Mouse (Mus musculus): ENCODE measurements at regions not wholly inside any gene's neighbourhood (a gene's known extent, or its start where the extent isn't known, plus 50 kb on each side); places are given as distances from the start of the nearest gene placed in this dataset.

GRCm38 (mm10) chr9:71058655-71059054 is 106.6 kb upstream of the Lipc start:
- DNase-seq (ENCODE audit: low spot score in 2 of 2), result no peak

DNA sequence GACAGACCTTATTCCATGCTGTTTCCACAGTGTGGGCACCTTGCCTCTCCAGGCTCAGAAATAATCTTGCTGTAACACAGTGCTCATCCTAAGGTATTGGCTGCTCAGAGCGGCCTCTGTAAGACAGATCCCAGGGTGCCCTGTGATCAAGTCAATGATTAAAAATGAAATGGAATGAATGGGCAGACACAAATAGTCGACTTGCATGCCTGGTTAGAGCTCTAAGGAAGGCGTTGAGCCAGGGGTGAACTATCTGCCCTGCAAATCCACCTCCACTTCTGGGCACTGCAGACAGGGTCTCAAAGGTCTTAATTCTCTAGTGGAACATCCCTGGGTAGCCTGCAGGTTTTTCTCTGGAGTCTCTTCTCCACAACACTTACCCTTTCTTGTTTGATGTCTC is 104.8 kb upstream of the Lipc start:
- DNase-seq (ENCODE audit: low spot score in 2 of 2), result no peak

DNA sequence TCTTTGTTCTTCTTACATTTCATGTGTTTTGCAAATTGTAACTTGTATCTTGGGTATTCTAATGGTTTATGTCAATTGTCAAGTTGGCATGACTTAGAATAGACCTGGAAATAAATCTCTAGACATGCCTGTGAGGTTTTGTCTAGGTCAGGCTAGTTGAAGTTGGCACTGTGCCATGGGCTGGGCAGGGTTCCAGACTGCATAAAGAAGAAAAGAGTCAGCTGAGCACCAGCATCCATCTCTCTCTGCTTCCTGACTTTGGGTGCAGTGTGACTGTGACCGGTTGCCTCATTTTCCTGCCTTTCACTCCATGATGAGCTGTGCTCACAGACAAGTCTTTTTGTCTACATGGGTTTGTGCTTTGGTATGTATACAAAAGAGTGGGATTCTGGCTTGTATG is 91.9 kb upstream of the Lipc start:
- DNase-seq (ENCODE audit: low spot score in 2 of 2), result no peak

DNA sequence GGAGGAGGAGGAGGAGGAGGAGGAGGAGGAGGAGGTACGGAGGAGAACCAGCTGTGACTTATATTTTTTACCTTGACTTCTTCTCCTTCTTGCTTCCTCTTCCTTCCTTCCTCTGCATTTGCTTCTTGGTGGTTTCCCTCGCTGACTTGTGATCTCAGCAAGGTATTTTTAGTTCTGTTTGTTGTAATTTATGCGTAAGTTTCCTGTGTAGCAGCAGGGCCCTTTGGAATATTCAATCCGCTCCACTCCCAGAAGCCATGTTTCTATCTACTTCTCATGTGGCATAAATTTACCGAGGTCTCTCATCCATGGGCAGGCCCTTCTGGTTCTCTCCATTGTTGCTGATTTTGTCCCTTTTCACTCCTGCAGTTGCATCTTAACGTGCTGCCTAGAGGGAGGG is 83.3 kb upstream of the Lipc start:
- DNase-seq (ENCODE audit: low spot score in 2 of 2), result no peak

GRCm38 (mm10) chr9:71032156-71032555 is 80.1 kb upstream of the Lipc start:
- no peak for DNase-seq (ENCODE audit: low spot score in 2 of 2)

GRCm38 (mm10) chr9:71030203-71030921 is 78.3 kb upstream of the Lipc start:
- no peak for DNase-seq (ENCODE audit: low spot score in 2 of 2)

DNA sequence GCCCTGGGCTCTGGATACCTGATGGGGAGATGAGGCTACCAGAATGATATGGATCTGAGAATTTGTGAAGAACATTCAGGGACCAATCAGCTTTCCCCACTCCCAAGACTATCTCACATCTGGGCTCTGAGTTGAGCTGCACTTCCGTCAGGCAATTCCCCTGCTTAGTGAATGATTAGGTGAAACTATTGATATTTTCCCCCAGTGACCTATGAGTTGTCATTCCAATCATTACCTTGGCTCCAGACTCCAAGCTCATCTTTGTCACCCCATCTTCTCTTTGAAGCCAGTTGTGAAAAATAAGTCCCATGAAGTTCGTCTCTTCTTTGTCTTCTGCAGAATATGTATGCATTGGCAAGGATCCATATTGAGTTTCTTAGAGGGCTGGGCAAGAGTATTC is 76.1 kb upstream of the Lipc start:
- no peak for DNase-seq (ENCODE audit: low spot score in 2 of 2)

GRCm38 (mm10) chr9:71027626-71028025 is 75.6 kb upstream of the Lipc start:
- no peak for DNase-seq (ENCODE audit: low spot score in 2 of 2)

- DNase-seq (ENCODE audit: low spot score in 2 of 2), result no peak
Observed at GRCm38 (mm10) chr9:71025196-71025595, 73.2 kb upstream of the Lipc start.

GRCm38 (mm10) chr9:71018206-71018605 is 66.2 kb upstream of the Lipc start:
- DNase-seq (ENCODE audit: low spot score in 2 of 2), result no peak

DNA sequence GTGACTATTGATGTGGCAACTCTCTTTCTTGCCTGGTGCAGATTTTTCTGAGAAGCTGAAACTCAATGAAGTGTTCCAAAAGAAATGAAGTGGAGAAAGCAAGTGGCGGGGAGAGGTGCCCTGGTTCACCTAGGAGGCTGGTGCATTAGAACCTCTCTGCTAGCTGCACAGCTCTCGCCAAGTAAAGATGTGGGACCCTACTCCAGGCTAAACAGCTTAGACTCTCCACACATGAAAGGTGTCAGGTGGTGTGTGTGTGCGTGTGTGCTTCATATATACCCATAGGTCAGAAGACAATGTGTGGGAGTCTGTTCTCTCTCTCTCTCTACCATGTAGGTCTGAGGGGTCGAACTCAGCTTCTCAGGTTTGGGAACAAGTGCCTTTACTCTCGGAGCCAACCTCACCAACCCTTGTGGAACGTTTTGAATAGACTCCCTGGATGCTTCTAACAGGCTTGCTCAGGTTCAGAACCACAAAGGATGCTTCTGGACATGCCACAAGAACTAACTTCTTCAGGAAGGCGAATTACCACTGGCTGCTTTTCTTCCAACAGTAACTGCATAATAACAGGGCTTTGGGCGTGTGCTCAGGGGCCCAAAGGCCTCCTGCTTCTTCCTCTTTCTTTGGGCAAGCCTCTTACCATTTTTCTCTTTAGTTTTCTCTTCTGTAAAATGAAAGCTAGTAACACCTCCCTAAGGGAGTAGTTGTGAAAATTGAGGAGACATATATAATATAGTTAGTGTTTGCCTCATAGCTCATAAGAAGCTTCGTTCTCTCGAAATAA is 65.6 kb upstream of the Lipc start:
- DNase-seq (ENCODE audit: low spot score in 2 of 2), result no peak

- DNase-seq (ENCODE audit: low spot score in 2 of 2), result peak in 1 of 2 experiments; percentile 22
Observed at GRCm38 (mm10) chr9:71015942-71016341, 63.9 kb upstream of the Lipc start.

- DNase-seq (ENCODE audit: low spot score in 2 of 2), result no peak
Observed at GRCm38 (mm10) chr9:71015400-71015799, 63.4 kb upstream of the Lipc start.

DNA sequence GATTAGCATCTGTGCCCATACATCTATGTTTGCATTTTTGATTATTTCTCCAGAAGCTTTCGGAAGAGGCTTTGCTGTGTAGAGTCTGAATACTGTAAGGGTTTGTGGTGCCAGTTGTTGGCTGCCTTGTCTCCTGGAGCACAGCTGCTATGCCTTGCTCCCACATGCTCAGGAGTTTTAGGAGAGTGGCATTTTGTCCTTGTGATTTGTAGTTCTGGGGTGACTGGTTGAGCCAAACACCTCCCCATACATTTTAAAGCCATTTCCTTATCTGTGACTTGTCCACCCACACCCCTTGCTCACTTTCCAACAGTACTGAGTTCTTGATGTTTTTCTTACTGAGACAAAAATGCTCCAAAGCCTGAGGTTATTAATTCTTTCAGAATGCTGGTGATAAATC is 60.4 kb upstream of the Lipc start:
- no peak for DNase-seq (ENCODE audit: low spot score in 2 of 2)

- no peak for DNase-seq (ENCODE audit: low spot score in 2 of 2)
Observed at GRCm38 (mm10) chr9:71004631-71005030, 52.6 kb upstream of the Lipc start.

All from layer of hippocampus, postnatal 14 days (tissue).